Mouse (Mus musculus) A20 (cell line): ENCODE results near the gene Ube2m.

Experiments used
- DNase-seq: peaks from one replicate; pipeline ENCODE4 v3.0.0-alpha.2; 2011; ENCODE audit warnings: low read depth, low spot score

Gene Ube2m

GRCm38 (mm10) chr7:13037901-13038555 is at the start of gene Ube2m:
TSS of gene Ube2m (minus strand) at chr7:13038275.
- peak; percentile 99 for DNase-seq

- DNase-seq, result peak; percentile 41
These were observed 34.2 kb upstream of the Ube2m start for GRCm38 (mm10) chr7:13072293-13072692.

- DNase-seq, result peak; percentile 52
These were observed 25.3 kb upstream of the Ube2m start for GRCm38 (mm10) chr7:13063399-13063798.

- no peak for DNase-seq
These were observed 21.5 kb upstream of the Ube2m start for GRCm38 (mm10) chr7:13059536-13059935.

GRCm38 (mm10) chr7:13056913-13057700 is 19.0 kb upstream of the Ube2m start:
- DNase-seq, result no peak

GRCm38 (mm10) chr7:13054287-13055010 is 16.4 kb upstream of the Ube2m start, which contains the start of gene Mzf1:
TSS of gene Mzf1 (minus strand) at chr7:13054764.
- peak; percentile 96 for DNase-seq

GRCm38 (mm10) chr7:13053961-13054286 is 15.8 kb upstream of the Ube2m start:
- DNase-seq, result no peak

- no peak for DNase-seq
These were observed 15.4 kb upstream of the Ube2m start for GRCm38 (mm10) chr7:13053501-13053900.

GRCm38 (mm10) chr7:13053001-13053400 is 14.9 kb upstream of the Ube2m start:
- no peak for DNase-seq

- DNase-seq, result peak; percentile 81
These were observed 8.0 kb upstream of the Ube2m start for GRCm38 (mm10) chr7:13046084-13046483.

- no peak for DNase-seq
These were observed 6.2 kb upstream of the Ube2m start for GRCm38 (mm10) chr7:13044254-13044625.

- no peak for DNase-seq
These were observed 5.6 kb upstream of the Ube2m start for GRCm38 (mm10) chr7:13043445-13044253.

GRCm38 (mm10) chr7:13043120-13043444 is 5.0 kb upstream of the Ube2m start:
- no peak for DNase-seq

GRCm38 (mm10) chr7:13042511-13042910 is 4.4 kb upstream of the Ube2m start:
- no peak for DNase-seq

GRCm38 (mm10) chr7:13041256-13041655 is 3.2 kb upstream of the Ube2m start:
- DNase-seq, result no peak

GRCm38 (mm10) chr7:13039181-13039580 is 1.1 kb upstream of the Ube2m start:
- no peak for DNase-seq

- DNase-seq, result peak; percentile 78
These were observed 620 bp upstream of the Ube2m start for GRCm38 (mm10) chr7:13038621-13039169.

- peak; percentile 61 for DNase-seq
These were observed 709 bp downstream of the Ube2m start for GRCm38 (mm10) chr7:13037366-13037765.

- DNase-seq, result no peak
These were observed 1.3 kb downstream of the Ube2m start for GRCm38 (mm10) chr7:13036806-13037205.

- DNase-seq, result no peak
These were observed 2.7 kb downstream of the Ube2m start for GRCm38 (mm10) chr7:13035211-13035855.
